Mouse (Mus musculus) gastrocnemius, adult 18-20 months (tissue): ENCODE data around the gene Gm45837. TPM values are rescaled to one million over a fixed set of nuclear protein-coding genes. Genes with fewer than 3 reads are reported as not detected.
"Not testable (repeated sequence)": the region's sequence is repeated elsewhere in the genome, so short reads cannot be mapped to it uniquely, and the experiment has no call there.

ENCODE experiments used
- DNase-seq: peaks from one replicate; pipeline ENCODE4 v3.0.0; 2021; ENCODE audit warnings: low spot score
- microRNA-seq: library from miRNA; unstranded; fragments of <30 nt; microRNA quantifications from one replicate; pipeline ENCODE4 v1.2.0, GENCODE M21; 2021
- total RNA-seq, 2 experiments: library from RNA; stranded (reverse); gene quantifications; 2 replicates each; pipeline ENCODE4 v1.2.3; 2021

The Gm45837 gene
- total RNA-seq, 2 experiments from 2014 or later, result not detected

DNA sequence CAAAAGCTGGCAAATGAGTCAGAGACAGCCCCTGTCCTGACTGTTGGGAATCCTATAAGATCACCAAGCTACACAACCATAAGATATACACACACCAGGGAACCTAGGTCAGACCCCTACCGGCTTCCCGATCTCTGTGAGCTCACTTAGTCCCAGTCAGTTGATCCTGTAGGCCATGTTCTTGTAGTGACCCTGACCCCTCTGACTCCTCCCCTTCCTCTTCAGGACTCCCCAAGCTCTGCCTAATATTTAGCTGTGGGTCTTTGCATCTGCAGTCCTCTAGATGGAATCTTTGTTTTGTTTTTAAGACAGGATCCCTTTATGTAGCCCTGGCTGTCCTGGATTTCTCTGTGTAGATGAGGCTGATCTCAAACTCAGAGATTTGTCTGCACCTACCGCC, 138.6 kb downstream of the Gm45837 start:
- DNase-seq, result no peak

DNA sequence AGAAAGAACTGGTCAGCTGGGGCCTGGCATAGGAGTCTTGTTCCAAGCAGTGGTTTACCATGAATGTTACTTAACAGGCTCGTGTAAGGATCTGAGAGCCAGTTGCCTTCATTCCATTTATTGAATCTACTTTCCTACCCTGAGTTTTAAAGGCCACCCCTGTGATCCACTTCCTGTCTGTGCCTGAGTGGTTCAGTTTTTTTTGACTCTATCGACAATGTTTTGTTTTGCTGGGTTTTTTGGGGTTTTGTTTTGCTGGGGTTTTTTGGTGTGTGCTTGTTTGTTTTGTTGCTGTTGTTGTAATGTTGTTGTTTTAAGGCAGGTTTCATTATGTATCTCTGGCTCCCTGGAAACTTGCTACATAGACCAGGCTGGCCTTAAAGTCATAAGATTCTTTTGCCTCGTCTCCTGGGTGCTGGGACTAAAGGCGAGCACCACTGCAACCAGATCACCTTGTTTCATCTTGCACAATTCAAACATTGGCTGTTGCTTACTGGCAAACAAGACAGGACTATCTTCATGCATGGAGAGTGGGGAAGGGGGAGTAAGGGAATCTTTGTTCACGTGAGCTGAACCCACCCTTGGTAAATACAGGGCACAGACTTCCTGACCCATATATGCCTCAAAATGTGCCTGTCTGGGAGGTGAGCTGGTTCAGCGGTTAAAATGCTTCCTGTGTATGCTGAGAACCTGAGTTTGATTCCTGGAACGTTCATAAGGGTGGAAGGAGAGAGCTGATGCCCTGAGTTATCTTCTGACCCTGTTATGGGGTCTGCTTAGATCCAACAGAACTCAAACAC, 140.2 kb downstream of the Gm45837 start:
- no peak for DNase-seq

DNA sequence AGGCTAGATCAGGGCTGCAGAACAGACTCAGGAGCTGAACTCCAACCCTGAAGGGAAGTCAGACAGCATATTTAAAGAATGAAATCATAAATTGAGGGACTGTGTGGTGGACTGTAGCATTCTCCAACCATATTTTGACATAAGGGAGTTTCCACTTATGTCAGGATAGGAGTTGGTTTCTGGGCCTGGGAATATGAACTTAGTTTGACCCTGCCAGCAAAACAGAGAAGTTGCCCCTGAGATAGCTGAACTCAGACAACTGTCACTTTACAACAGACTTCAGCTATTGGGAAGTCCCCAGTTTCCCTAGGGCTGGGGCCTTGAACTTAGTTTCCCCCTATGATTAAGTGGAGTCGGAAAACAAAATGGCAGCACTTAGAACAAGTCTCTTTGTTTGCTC, 140.8 kb downstream of the Gm45837 start:
- no peak for DNase-seq

DNA sequence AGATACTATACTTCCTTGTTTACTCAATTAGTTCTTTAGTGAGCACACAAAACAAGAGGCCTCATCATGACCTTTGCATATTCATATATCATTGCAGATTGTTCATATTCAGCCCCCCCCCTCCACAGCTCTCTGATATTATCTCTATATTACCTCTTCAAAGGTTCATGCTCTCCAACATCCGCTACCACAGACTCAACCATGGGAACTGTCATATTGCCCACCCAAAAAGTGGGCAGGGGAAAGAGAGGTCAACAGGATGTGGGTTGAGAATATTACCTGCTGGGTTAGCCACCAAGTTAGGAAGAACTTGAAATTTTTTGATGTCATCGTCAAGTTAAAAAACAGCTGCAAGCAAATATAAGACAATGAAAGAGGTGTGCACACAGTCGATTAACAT, 144.8 kb downstream of the Gm45837 start:
- not testable (repeated sequence) for DNase-seq

DNA sequence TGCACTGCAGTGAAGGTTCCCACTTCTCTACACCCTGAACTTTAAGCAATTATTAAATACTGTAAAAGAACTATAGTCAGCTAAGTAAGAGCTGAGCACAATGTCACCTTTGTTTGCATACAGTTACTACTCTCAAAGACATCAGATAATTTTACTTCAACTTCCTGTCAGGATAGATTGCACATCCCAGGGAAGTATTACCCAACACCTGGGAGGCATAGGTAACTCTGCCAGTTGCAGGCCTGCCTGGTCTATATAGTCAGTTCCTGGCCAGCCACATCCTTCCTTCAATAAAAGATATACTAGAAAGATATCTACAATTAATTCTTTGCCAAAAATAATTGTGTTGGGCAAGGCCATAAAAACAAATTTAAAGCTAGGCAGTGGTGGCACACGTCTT, 146.7 kb downstream of the Gm45837 start:
- DNase-seq, result no peak

DNA sequence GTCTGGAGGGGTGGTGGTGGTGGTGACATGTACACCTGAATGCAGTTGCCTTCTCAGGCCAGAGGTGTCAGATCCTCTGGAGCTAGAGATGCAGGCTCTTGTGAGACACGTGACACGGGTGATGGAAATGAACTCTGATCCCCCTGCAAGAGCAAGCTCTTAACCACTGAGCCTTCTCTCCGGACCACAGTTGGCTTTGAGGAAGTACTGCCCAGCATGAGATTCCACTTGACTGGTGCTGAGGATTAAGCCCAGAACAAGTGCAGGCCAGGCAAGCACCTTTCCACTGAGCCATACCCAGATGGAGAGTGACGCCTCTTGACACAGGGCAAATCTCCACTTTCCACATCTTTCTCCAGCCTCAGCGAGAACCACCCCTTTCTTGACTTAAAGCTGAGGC, 148.7 kb downstream of the Gm45837 start:
- DNase-seq, result not testable (repeated sequence)

Small RNA genes within 50 kb of the gene (microRNA-seq; reads per million reads assigned to microRNA genes)
- 17,286 reads per million, percentile 95 among the genes with 10 or more reads in this experiment for gene Mir139

Other genes with a start within 250 kb of the Gm45837 start
- 1 to 10 TPM; 6.5 to 8.9 TPM for gene Atg16l2, start 108.6 kb upstream of the Gm45837 start, total RNA-seq
- 10 to 100 TPM; 40.4 to 41.1 TPM for gene Stard10, start 93.8 kb upstream of the Gm45837 start, total RNA-seq
- gene Arap1, start 62.8 kb upstream of the Gm45837 start, total RNA-seq, result 10 to 100 TPM; 18.6 to 21.4 TPM
- gene Pde2a, start 10.8 kb downstream of the Gm45837 start, total RNA-seq, result 10 to 100 TPM; 21.0 to 23.0 TPM
- gene Art2b, start 174.7 kb downstream of the Gm45837 start, total RNA-seq, result not detected